Comparison of ENCODE assay signal across 19 mouse cellular contexts in genomic region chr7:72145726-72146520, GRCm38 (mm10).
DNase-seq lines count a peak whose midpoint lies in the region; ATAC-seq and TF ChIP-seq lines count a peak whose summit lies in the region.
"Had no signal": no experiment of that assay in that cellular context is flagged by ENCODE, and none has a peak within 500 bp of the region (broad histone marks: within the 10 kb centered on the region; RNA-seq: fewer than 3 reads in every experiment).

No protein-coding gene starts in this region.

- ATAC-seq in forebrain, embryonic 14.5 days, result peak; percentile 69; the same call in 1 of the 2 replicates
- ATAC-seq in forebrain, embryonic 12.5 days (ENCODE audit: low FRiP score), result no peak
- ATAC-seq in limb, embryonic 14.5 days (ENCODE audit: low FRiP score, low read depth), result peak; percentile 50; the same call in 1 of the 2 replicates
- ATAC-seq in forebrain, embryonic 16.5 days, result peak; percentile 70

- H3K9me3 ChIP-seq in forebrain, embryonic 14.5 days (replicated peaks; ENCODE audit: control insufficient read depth, low read length), result no peaks in the 10 kb centered on the region
- H3K9me3 ChIP-seq in forebrain, embryonic 12.5 days, result no peaks in the 10 kb centered on the region
- H3K9me3 ChIP-seq in limb, embryonic 14.5 days (ENCODE audit: control insufficient read depth, low read length), result no peaks in the 10 kb centered on the region
- H3K9me3 ChIP-seq in limb, embryonic 10.5 days (replicated peaks), result no peaks in the 10 kb centered on the region
- no peaks in the 10 kb centered on the region for H3K9me3 ChIP-seq in forebrain, embryonic 16.5 days (ENCODE audit: control insufficient read depth, low read length)
- H3K9me3 ChIP-seq: embryonic facial prominence, embryonic 13.5 days; embryonic facial prominence, embryonic 15.5 days had no signal

- WGBS in forebrain, embryonic 14.5 days, result 65% methylated on average over 17 of the region's 17 CpGs
- WGBS in forebrain, embryonic 12.5 days, result 77% methylated on average over 17 of the region's 17 CpGs
- 59% methylated on average over 17 of the region's 17 CpGs for WGBS in limb, embryonic 14.5 days
- WGBS in limb, embryonic 10.5 days, result 74% methylated on average over 17 of the region's 17 CpGs
- 48% methylated on average over 17 of the region's 17 CpGs for WGBS in forebrain, embryonic 16.5 days

- no peak overlapping the region for H3K9ac ChIP-seq in forebrain, embryonic 14.5 days (ENCODE audit: low read length)
- H3K9ac ChIP-seq in forebrain, embryonic 12.5 days, result no peak overlapping the region
- H3K9ac ChIP-seq in limb, embryonic 14.5 days (ENCODE audit: low read depth, low read length, severe bottlenecking), result no peak overlapping the region
- no peak overlapping the region for H3K9ac ChIP-seq in forebrain, embryonic 16.5 days (replicated peaks; ENCODE audit: low read depth, low read length)
- H3K9ac ChIP-seq: embryonic facial prominence, embryonic 13.5 days; embryonic facial prominence, embryonic 15.5 days had no signal

- peak; percentile 59 for DNase-seq in forebrain, embryonic 14.5 days (ENCODE audit: low spot score)
- DNase-seq in limb, embryonic 14.5 days (ENCODE audit: low spot score), result no peak
- no peak for DNase-seq in limb, embryonic 10.5 days (ENCODE audit: low spot score)
- DNase-seq in cerebellum, adult 18-20 months, result no peak
- no peak for DNase-seq in lung, postnatal 10 days
- DNase-seq: adrenal gland, adult 2 months; adrenal gland, postnatal 10 days; adrenal gland, postnatal 25 days; cerebellum, adult 11-12 months; cerebellum, adult 8-10 months; cerebellum, adult 9-11 months; cerebellum, postnatal 14 days; cerebellum, postnatal 36 days; embryo, embryonic 11 days had no signal

- no peaks in the 10 kb centered on the region for H3K36me3 ChIP-seq in forebrain, embryonic 14.5 days (ENCODE audit: control insufficient read depth, insufficient read depth, low read length)
- H3K36me3 ChIP-seq in forebrain, embryonic 12.5 days (replicated peaks), result no peaks in the 10 kb centered on the region
- no peaks in the 10 kb centered on the region for H3K36me3 ChIP-seq in limb, embryonic 14.5 days (ENCODE audit: control insufficient read depth, insufficient read depth, low read length)
- no peaks in the 10 kb centered on the region for H3K36me3 ChIP-seq in limb, embryonic 10.5 days
- H3K36me3 ChIP-seq in forebrain, embryonic 16.5 days (ENCODE audit: control insufficient read depth, insufficient read depth), result no peaks in the 10 kb centered on the region
- H3K36me3 ChIP-seq: embryonic facial prominence, embryonic 13.5 days; embryonic facial prominence, embryonic 15.5 days had no signal

- no peak for TF ChIP-seq POLR2A in limb, embryonic 14.5 days (IDR thresholded peaks at IDR 0.05; ENCODE audit: borderline replicate concordance, extremely low read depth, insufficient read depth, insufficient read length)

- no peak overlapping the region for H3K4me3 ChIP-seq in forebrain, embryonic 14.5 days (ENCODE audit: low read depth, low read length)
- H3K4me3 ChIP-seq in forebrain, embryonic 12.5 days (replicated peaks), result no peak overlapping the region
- no peak overlapping the region for H3K4me3 ChIP-seq in limb, embryonic 14.5 days (replicated peaks; ENCODE audit: low read length)
- no peak overlapping the region for H3K4me3 ChIP-seq in limb, embryonic 10.5 days
- H3K4me3 ChIP-seq in forebrain, embryonic 16.5 days (replicated peaks; ENCODE audit: low read length), result no peak overlapping the region
- H3K4me3 ChIP-seq: embryonic facial prominence, embryonic 13.5 days; embryonic facial prominence, embryonic 15.5 days; erythroblast, embryonic 14.5 days had no signal

- H3K27me3 ChIP-seq in forebrain, embryonic 14.5 days (replicated peaks; ENCODE audit: control insufficient read depth, insufficient read depth, low read length), result no peaks in the 10 kb centered on the region
- peaks cover 4% of the 10 kb centered on the region; the same call in 1 of the 2 replicates for H3K27me3 ChIP-seq in forebrain, embryonic 12.5 days
- H3K27me3 ChIP-seq in limb, embryonic 14.5 days (ENCODE audit: control insufficient read depth, insufficient read depth, low read length), result 0 out of 2 replicates have a peak, but pooled peaks cover 4% of the 10 kb centered on the region
- H3K27me3 ChIP-seq in limb, embryonic 10.5 days (ENCODE audit: low read depth, poor library complexity, severe bottlenecking), result no peaks in the 10 kb centered on the region
- no peaks in the 10 kb centered on the region for H3K27me3 ChIP-seq in forebrain, embryonic 16.5 days (replicated peaks; ENCODE audit: control insufficient read depth, insufficient read depth, low read length)
- H3K27me3 ChIP-seq: embryonic facial prominence, embryonic 15.5 days had no signal

- H3K27ac ChIP-seq in forebrain, embryonic 14.5 days (ENCODE audit: low read depth, low read length), result no peak overlapping the region
- H3K27ac ChIP-seq in forebrain, embryonic 12.5 days, result no peak overlapping the region
- H3K27ac ChIP-seq in limb, embryonic 14.5 days (replicated peaks; ENCODE audit: low read depth, low read length), result no peak overlapping the region
- H3K27ac ChIP-seq in limb, embryonic 10.5 days, result no peak overlapping the region
- H3K27ac ChIP-seq in forebrain, embryonic 16.5 days (ENCODE audit: low read length), result 0 out of 2 replicates have a peak overlapping the region, but pooled peaks have one; percentile 23
- H3K27ac ChIP-seq: embryonic facial prominence, embryonic 13.5 days; embryonic facial prominence, embryonic 15.5 days had no signal

- H3K4me1 ChIP-seq in forebrain, embryonic 14.5 days (ENCODE audit: control insufficient read depth, insufficient read depth, low read length), result no peaks in the 10 kb centered on the region
- H3K4me1 ChIP-seq in forebrain, embryonic 12.5 days, result peaks cover 7% of the 10 kb centered on the region
- H3K4me1 ChIP-seq in limb, embryonic 14.5 days (ENCODE audit: control insufficient read depth, insufficient read depth, low read length), result peaks cover 5% of the 10 kb centered on the region
- H3K4me1 ChIP-seq in limb, embryonic 10.5 days, result peaks cover 52% of the 10 kb centered on the region
- peaks cover 14% of the 10 kb centered on the region for H3K4me1 ChIP-seq in forebrain, embryonic 16.5 days (replicated peaks; ENCODE audit: control insufficient read depth, insufficient read depth, low read length)
- H3K4me1 ChIP-seq: embryonic facial prominence, embryonic 15.5 days had no signal

- no peak overlapping the region for H3K4me2 ChIP-seq in forebrain, embryonic 14.5 days (ENCODE audit: low read length)
- H3K4me2 ChIP-seq in forebrain, embryonic 12.5 days, result no peak overlapping the region
- no peak overlapping the region for H3K4me2 ChIP-seq in limb, embryonic 14.5 days (replicated peaks; ENCODE audit: low read depth, low read length, severe bottlenecking)
- peak overlapping the region; percentile 29; the same call in 1 of the 2 replicates for H3K4me2 ChIP-seq in forebrain, embryonic 16.5 days (ENCODE audit: low read length)
- H3K4me2 ChIP-seq: embryonic facial prominence, embryonic 13.5 days; embryonic facial prominence, embryonic 15.5 days had no signal
